Comparison of ENCODE assay signal across 8 mouse cellular contexts in genomic region chr17:5402069-5402468, GRCm38 (mm10). TPM values are rescaled to one million over a fixed set of nuclear protein-coding genes. Genes with fewer than 3 reads are reported as not detected.
DNase-seq lines count a peak whose midpoint lies in the region; ATAC-seq lines count a peak whose summit lies in the region.

No protein-coding gene starts in this region.

- no peaks in the 10 kb centered on the region for H3K9me3 ChIP-seq in limb, embryonic 15.5 days

- H3K4me1 ChIP-seq in limb, embryonic 15.5 days = peaks cover 23% of the 10 kb centered on the region

- H3K4me2 ChIP-seq in limb, embryonic 15.5 days = peak overlapping the region; percentile 24; the same call in 1 of the 2 replicates

- no peak overlapping the region for H3K9ac ChIP-seq in limb, embryonic 15.5 days

- 4% methylated on average over 9 of the region's 9 CpGs for WGBS in limb, embryonic 15.5 days

- ATAC-seq in inflammation-experienced regulatory T-cells, adult 6 months = peak; percentile 55
- no peak for ATAC-seq in limb, embryonic 15.5 days (ENCODE audit: insufficient number of reproducible peaks, low FRiP score, low TSS enrichment, low read depth)
- peak; percentile 58 for ATAC-seq in monocyte, adult 5-6 weeks (replicated peaks; ENCODE audit: insufficient number of reproducible peaks, low FRiP score, low TSS enrichment, poor library complexity, severe bottlenecking)

- DNase-seq in 3134 (ENCODE audit: extremely low read depth, insufficient read length, low spot score) = peak; percentile 75
- DNase-seq in T-cell, adult 2 months (ENCODE audit: low spot score) = peak; percentile 44
- DNase-seq in cerebellum, postnatal 4 days (ENCODE audit: low spot score in 2 of 2) = peak; percentile 58 to 79
- peak; percentile 83 for DNase-seq in gastrocnemius, postnatal 10 days
- DNase-seq in splenic B cell, adult 2 months (ENCODE audit: low read depth, low spot score) = peak; percentile 75

- H3K27me3 ChIP-seq in limb, embryonic 15.5 days = peaks cover 17% of the 10 kb centered on the region
- no peaks in the 10 kb centered on the region for H3K27me3 ChIP-seq in splenic B cell, adult 2 months (ENCODE audit: control insufficient read depth, insufficient read depth, low read length, poor library complexity, severe bottlenecking)

- no peaks in the 10 kb centered on the region for H3K36me3 ChIP-seq in limb, embryonic 15.5 days
- no peaks in the 10 kb centered on the region for H3K36me3 ChIP-seq in splenic B cell, adult 2 months (ENCODE audit: control insufficient read depth, insufficient read depth, low read length, poor library complexity, severe bottlenecking)

- no peak overlapping the region for H3K4me3 ChIP-seq in limb, embryonic 15.5 days

- H3K27ac ChIP-seq in limb, embryonic 15.5 days = no peak overlapping the region

RNA-seq across cellular contexts. Expression of gene Ldhal6b, which starts 16.5 kb away (rescaled TPM):
- 1 to 10 TPM in 1 of 2 experiments, under 1 TPM in 1; 0.59 to 1.1 TPM for total RNA-seq in gastrocnemius, postnatal 10 days (2021)
- not detected for polyA plus RNA-seq in inflammation-experienced regulatory T-cells, adult 6 months (2017; shearing (Covaris generic))
- polyA plus RNA-seq in limb, embryonic 15.5 days (2015; fragmentation: Nextera tagmentation; extraction: Ambion mirVana) = 0.12 TPM in 1 of 2 replicates, not detected in the other
- total RNA-seq in monocyte, adult 5-6 weeks (2017) = 0.49 to 0.57 TPM in 2 of 3 replicates, not detected in the other

RNA-seq across cellular contexts. Expression of gene Tmem242, which starts 38.0 kb away (rescaled TPM):
- 100 to 1,000 TPM; 117 to 134 TPM for total RNA-seq in gastrocnemius, postnatal 10 days (2021)
- polyA plus RNA-seq in inflammation-experienced regulatory T-cells, adult 6 months (2017; shearing (Covaris generic)) = 10 to 100 TPM; 73.0 to 74.1 (median 73.9) TPM
- 94.6 and 116 TPM in 2 replicates for polyA plus RNA-seq in limb, embryonic 15.5 days (2015; fragmentation: Nextera tagmentation; extraction: Ambion mirVana)
- total RNA-seq in monocyte, adult 5-6 weeks (2017) = 28.4 to 31.1 TPM (median 29.9 TPM) in 3 replicates
